Mouse (Mus musculus) thymus, postnatal 25 days (tissue): ENCODE data around the gene Stt3b.

Source experiments
- DNase-seq: peaks from one replicate; pipeline ENCODE4 v3.0.0; 2022

Gene Stt3b

GRCm38 (mm10) chr9:115259866-115260265 lies 50.4 kb downstream of the Stt3b start:
- DNase-seq = no peak

- DNase-seq = no peak
Measured at GRCm38 (mm10) chr9:115257733-115258286, 52.4 kb downstream of the Stt3b start.

GRCm38 (mm10) chr9:115249145-115249544 lies 61.1 kb downstream of the Stt3b start:
- DNase-seq = no peak

GRCm38 (mm10) chr9:115245092-115245491 lies 65.1 kb downstream of the Stt3b start:
- no peak for DNase-seq

- no peak for DNase-seq
Measured at GRCm38 (mm10) chr9:115243630-115244029, 66.6 kb downstream of the Stt3b start.

GRCm38 (mm10) chr9:115239861-115240260 lies 70.4 kb downstream of the Stt3b start:
- DNase-seq = no peak

- DNase-seq = no peak
Measured at GRCm38 (mm10) chr9:115237943-115238342, 72.3 kb downstream of the Stt3b start.

GRCm38 (mm10) chr9:115236352-115236841 lies 73.8 kb downstream of the Stt3b start:
- no peak for DNase-seq

- no peak for DNase-seq
Measured at GRCm38 (mm10) chr9:115234561-115234960, 75.7 kb downstream of the Stt3b start.

DNA sequence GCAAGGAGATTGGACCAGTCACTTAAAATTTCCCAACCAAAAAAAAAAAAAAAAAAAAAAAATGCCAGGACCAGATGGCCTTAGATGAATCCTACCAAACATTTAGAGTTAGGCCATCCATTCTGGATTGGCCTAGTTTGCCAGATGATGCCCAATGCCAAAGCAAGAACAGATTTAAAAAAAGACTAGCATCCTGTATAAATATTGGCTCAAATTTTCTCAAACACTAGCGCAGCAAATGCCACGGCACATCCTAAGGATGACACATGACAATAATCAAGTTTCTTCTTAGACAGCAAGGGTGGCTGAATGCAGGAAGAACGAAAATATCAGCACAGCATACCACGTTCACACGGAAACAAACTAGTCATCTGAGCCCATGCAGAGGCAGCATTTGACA lies 76.5 kb downstream of the Stt3b start:
- DNase-seq = no peak

DNA sequence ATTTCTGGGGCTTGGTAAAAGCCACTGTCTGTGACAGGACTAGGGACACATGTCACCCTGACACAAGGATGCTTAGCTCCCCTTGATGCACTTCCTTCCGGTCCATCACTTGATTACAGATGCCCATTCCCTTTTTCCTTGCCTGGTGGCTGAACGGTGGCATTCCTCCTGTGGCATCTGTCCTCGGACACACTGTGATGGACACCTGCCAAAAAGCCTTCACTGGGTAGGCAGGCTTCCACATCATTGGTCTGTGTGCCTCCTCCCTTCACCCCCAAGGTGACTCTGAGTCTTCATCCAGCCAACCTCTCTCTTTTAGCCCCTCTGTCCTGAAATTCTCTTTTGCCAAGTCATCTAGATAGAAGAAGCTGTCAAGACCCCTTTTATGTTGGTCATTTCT lies 78.7 kb downstream of the Stt3b start:
- DNase-seq = no peak

GRCm38 (mm10) chr9:115230141-115230540 lies 80.1 kb downstream of the Stt3b start:
- no peak for DNase-seq

DNA sequence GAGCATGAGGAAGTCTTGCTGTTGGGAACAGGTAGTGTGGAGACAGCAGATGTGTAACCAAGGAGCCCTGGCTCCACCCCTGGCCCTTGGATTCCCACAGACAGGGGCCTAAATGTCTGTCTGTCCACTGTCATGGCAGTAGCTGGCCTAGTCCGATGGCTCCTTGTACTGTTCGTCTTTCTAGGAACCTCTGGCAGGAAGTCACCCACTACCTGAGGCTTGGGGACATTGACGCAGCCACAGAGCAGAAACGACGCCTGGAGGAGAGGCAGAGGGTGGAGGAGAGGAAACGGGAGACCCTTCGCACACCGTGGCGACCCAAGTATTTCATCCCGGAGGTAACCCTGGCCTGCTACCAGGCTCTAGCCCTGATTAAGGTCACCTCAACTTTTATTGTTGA lies 80.5 kb downstream of the Stt3b start:
- no peak for DNase-seq

DNA sequence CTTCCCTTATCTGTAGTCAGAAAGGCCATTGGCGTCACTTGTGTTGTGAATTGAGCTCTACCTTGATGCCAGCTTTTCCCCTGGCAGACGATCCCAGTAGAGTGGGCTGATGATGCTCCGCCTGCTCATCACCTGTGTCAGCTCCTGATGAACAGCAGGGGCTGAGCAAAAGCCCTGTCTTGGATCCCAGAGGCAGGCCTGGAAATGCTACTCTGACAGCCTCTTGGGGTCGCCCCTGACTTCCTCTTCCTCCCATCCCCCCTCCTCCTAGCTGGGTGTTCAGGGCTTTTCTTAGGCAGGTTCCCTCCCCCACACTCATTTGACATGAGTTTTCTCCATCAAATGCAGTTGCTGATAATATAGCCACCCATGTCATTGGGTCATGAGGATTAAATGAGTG lies 81.1 kb downstream of the Stt3b start:
- DNase-seq = no peak

DNA sequence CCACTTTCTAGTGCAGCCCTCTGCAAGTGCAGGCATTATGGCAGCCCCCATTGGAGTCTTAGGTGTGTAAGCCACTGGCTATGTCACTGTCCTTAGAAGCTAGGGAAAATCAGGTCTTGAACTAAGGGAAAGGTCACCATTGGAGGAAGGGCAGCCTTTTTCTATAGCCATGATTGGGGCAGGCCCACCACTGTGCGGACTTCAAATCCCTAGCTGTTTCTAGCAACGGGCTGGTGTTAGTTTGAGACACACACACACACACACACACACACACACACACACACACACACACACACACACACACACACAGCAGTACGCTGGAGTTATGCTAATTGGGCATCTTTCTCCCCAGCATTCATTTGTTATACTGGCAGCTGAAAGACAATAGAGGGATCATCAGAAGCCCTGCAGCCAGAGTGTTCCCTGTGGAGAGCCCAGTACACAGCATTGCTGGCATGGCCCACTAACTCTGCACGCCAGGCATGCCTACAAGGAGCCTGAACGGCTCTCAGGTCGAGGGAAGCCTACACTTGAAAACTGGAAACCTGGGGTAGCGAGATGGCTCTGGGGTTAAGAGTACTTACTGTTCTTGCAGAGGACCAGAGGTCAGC lies 85.4 kb downstream of the Stt3b start:
- no peak for DNase-seq

DNA sequence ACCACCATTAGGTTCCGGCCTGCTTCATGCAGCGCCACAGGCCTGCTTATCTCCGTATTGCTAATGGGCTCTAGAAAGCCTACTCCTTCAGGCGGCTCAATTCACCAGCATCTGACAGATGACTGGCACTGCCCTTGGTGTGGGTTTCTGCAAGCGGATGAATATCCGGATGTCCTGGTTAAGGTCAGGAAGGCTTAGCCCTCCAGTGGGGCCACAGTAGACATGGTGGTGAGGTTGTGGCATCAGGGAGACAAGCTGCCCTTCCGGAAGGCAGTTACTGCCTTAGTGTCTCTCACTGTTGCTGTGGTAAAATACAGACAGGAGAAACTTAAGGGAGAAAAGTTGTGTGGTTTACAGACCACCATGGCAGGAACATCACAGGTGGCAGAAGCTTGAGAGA lies 89.0 kb downstream of the Stt3b start:
- DNase-seq = no peak

DNA sequence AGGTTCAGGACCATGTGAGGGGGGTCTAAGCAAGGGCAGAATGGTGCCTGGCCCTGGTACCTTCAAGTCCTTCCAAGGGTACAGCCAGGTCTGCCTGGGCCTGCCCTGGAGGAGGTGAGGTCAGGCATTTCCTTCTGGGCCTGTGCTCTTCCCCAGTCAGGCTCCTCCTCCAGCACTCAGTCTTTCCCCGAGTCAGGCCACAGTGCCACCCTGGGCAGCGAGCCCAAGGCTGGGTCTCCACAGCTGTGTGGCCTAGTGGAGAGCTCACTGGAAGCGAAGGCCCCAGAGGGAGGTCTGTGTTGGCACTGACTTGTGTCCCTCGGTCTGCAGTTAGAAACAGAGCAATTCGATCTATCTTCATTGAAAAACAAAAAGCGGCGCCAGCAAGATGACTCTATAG lies 89.8 kb downstream of the Stt3b start:
- DNase-seq = no peak

DNA sequence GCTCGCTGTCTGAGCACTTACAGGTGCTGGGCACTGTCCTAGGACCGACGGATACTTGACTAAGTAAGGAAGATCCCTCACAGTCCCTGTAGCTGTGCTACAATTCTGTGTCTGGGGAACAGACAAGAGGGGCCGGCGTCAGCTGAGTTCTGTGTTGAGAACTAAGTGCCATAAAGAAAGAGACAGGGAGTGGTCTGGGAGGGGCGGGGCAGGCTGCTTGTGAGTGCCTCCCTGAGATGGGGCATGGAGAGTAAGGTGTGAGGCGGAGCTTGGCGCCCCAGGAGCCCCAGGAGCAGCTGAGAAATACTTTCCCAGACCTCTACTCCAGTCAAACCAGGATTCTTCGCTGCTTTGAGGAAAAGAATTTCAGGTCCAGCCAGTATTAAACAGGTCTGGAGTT lies 92.2 kb downstream of the Stt3b start:
- DNase-seq = no peak

GRCm38 (mm10) chr9:115215830-115216701 lies 94.2 kb downstream of the Stt3b start:
- no peak for DNase-seq

GRCm38 (mm10) chr9:115214572-115215571 lies 95.3 kb downstream of the Stt3b start:
- no peak for DNase-seq

- DNase-seq = no peak
Measured at GRCm38 (mm10) chr9:115213755-115214264, 96.4 kb downstream of the Stt3b start.

DNA sequence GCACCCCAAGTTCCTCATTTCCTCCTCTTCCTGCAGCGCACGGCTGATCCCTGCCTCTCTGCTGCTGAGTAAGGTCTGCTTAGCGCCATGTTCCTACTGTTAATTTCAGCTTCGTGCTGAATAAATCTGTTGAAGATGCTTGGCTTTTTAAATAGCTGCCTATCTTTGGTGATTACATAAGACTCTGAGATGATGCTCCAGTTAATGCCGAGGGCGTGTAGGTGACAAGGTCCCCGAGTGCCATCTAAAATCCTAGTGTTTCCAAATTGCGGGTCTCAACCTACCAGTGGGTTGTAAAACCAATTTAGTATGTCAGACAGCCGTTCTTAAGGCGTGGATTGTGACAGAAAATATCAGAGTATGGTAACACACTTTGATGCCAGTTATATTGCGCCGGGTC lies 99.7 kb downstream of the Stt3b start:
- DNase-seq = no peak

DNA sequence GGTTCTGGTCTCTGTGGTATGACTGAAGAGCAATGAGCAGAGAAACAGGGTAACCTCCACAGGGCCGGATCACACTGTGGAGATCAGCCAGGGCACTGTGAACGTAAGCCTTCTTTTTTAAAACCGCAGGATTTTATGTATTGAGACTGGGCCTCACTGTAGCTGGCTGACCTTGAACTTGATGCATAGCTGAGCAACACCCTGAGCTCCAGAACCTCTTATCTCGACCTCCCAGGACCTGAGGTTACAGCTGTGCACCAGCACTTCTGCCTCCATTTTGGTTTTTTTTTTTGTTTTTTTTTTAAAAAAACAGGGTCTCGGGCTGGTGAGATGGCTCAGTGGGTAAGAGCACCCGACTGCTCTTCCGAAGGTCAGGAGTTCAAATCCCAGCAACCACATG lies 100.5 kb downstream of the Stt3b start:
- no peak for DNase-seq
